Mouse (Mus musculus) liver, embryonic 14.5 days (tissue): ENCODE measurements around the gene Sytl1. TPM values are rescaled to one million over a fixed set of nuclear protein-coding genes. Genes with fewer than 3 reads are reported as not detected.
A peak's percentile ranks its signal among the peaks of the same experiment; 100 is the strongest.

Experiments used
- ATAC-seq: fragments of 200-750 bp; cut with Nextera tagmentation; 2 replicates; pipeline ENCODE4 v1.8.0; 2017; ENCODE audit warnings: moderate number of reproducible peaks, mild to moderate bottlenecking, moderate library complexity; ENCODE audit not compliant: insufficient read depth
- DNase-seq, 3 experiments: peaks; one replicate each; pipeline ENCODE4 v3.0.0-alpha.2; 2012 to 2013; ENCODE audit warnings: low read depth in 3 of 3, low spot score in 3 of 3
- H3K27ac ChIP-seq: fragments of 300-500 bp; sonication (generic); 2 replicates; pipeline ENCODE4 v1.5.1; 2014; ENCODE audit warnings: moderate library complexity, mild to moderate bottlenecking, control low read depth, inconsistent platforms
- H3K27me3 ChIP-seq: fragments of 300-500 bp; sonication (generic); 2 replicates; pipeline ENCODE4 v1.6.1; 2014; ENCODE audit warnings: mild to moderate bottlenecking, low read length, moderate library complexity; ENCODE audit not compliant: control insufficient read depth, insufficient read depth
- H3K36me3 ChIP-seq: fragments of 300-500 bp; sonication (generic); replicated peaks from 2 replicates; pipeline ENCODE4 v1.6.1; 2014; ENCODE audit warnings: low read depth; ENCODE audit not compliant: control insufficient read depth, insufficient read depth
- H3K4me1 ChIP-seq, 2 experiments: fragments of 200-500 bp in 1 of 2; fragments of 300-500 bp in 1 of 2; sonication (generic) in 1 of 2; replicated peaks; 2 replicates each; pipeline ENCODE4 v1.6.1; 2012 to 2014; ENCODE audit warnings: antibody characterized with exemption in 1 of 2, inconsistent platforms in 1 of 2, low read length in 1 of 2; ENCODE audit not compliant: control insufficient read depth in 2 of 2, insufficient read depth in 2 of 2
- H3K4me2 ChIP-seq: fragments of 300-500 bp; sonication (generic); 2 replicates; pipeline ENCODE4 v1.6.1; 2014; ENCODE audit warnings: low read depth, mild to moderate bottlenecking, control low read depth, moderate library complexity
- H3K4me3 ChIP-seq, 2 experiments: fragments of 200-500 bp in 1 of 2; fragments of 300-500 bp in 1 of 2; sonication (generic) in 1 of 2; 2 replicates each; pipeline ENCODE4 v1.5.1; 2012 to 2014; ENCODE audit warnings: low read depth in 2 of 2, low read length in 2 of 2, mild to moderate bottlenecking in 2 of 2, control low read depth in 1 of 2, inconsistent platforms in 1 of 2, moderate library complexity in 1 of 2; ENCODE audit not compliant: insufficient read depth in 1 of 2
- H3K9ac ChIP-seq: fragments of 300-500 bp; sonication (generic); replicated peaks from 2 replicates; pipeline ENCODE4 v1.6.1; 2014; ENCODE audit warnings: mild to moderate bottlenecking, control low read depth, moderate library complexity
- H3K9me3 ChIP-seq: fragments of 300-500 bp; sonication (generic); 2 replicates; pipeline ENCODE4 v1.6.1; 2016; ENCODE audit warnings: low read length, mixed read lengths; ENCODE audit not compliant: control insufficient read depth
- CTCF ChIP-seq: IDR thresholded peaks from 2 replicates; pipeline ENCODE4 v1.5.1; 2016; ENCODE audit warnings: antibody characterized with exemption, low read depth, control low read depth
- EP300 ChIP-seq: IDR thresholded peaks from 2 replicates; pipeline ENCODE4 v1.6.1; 2016; ENCODE audit warnings: antibody characterized with exemption, low read depth
- WGBS: fragments of 180-500 bp; shearing (Covaris S2); extraction: QIAGEN DNeasy Blood & Tissue Kit; methylation state at CpG from one replicate; pipeline ENCODE4 v1.1.7; 2014; ENCODE audit not compliant: insufficient replicate concordance; 5-methylcytosine and 5-hydroxymethylcytosine counted together
- polyA plus RNA-seq, 2 experiments: library from polyadenylated mRNA; depleted of rRNA in 1 of 2; stranded (reverse) in 1 of 2; unstranded in 1 of 2; fragments of >200 nt; fragmentation: Nextera tagmentation in 1 of 2; extraction: Ambion mirVana in 1 of 2; gene quantifications; 2 replicates each; pipeline versions ENCODE4 v1.2.1 to v1.2.3; 2012 to 2014

Gene Sytl1
- polyA plus RNA-seq, 2 experiments, result 0.48 to 0.52 TPM

GRCm38 (mm10) chr4:133265297-133265696, 2.4 kb upstream of the Sytl1 start:
- TF ChIP-seq EP300 (no peak), CTCF (no peak)
- Histone ChIP-seq H3K36me3 (peaks cover 36% of the 10 kb centered on the region), H3K9me3 (no peaks in the 10 kb centered on the region), H3K4me2 (no peak overlapping the region), H3K4me3 (no peak overlapping the region), H3K27me3 (no peaks in the 10 kb centered on the region), H3K4me1 (no peaks in the 10 kb centered on the region; a peak in 1 of 4 replicates), H3K9ac (no peak overlapping the region), H3K27ac (no peak overlapping the region)
- DNase-seq (no peak), ATAC-seq (no peak)
- WGBS, result 85% methylated on average over 3 of the region's 3 CpGs

GRCm38 (mm10) chr4:133264559-133264958, 1.6 kb upstream of the Sytl1 start:
- no peak for ATAC-seq

GRCm38 (mm10) chr4:133263756-133264155, 843 bp upstream of the Sytl1 start:
- Histone ChIP-seq H3K9me3 (no peaks in the 10 kb centered on the region), H3K27ac (no peak overlapping the region), H3K9ac (no peak overlapping the region), H3K4me3 (no peak overlapping the region), H3K36me3 (peaks cover 27% of the 10 kb centered on the region), H3K4me1 (no peaks in the 10 kb centered on the region; a peak in 1 of 4 replicates), H3K4me2 (no peak overlapping the region), H3K27me3 (no peaks in the 10 kb centered on the region)
- TF ChIP-seq EP300 (no peak), CTCF (no peak)
- DNase-seq (no peak), ATAC-seq (no peak)
- WGBS, result 66% methylated on average over 5 of the region's 5 CpGs

More at GRCm38 (mm10) chr4:133264559-133264958, 1.6 kb upstream of the Sytl1 start:
- H3K27me3 ChIP-seq, result no peaks in the 10 kb centered on the region
- no peaks in the 10 kb centered on the region for H3K9me3 ChIP-seq
- no peak overlapping the region for H3K4me3 ChIP-seq
- WGBS, result 74% methylated on average over 2 of the region's 2 CpGs
- TF ChIP-seq EP300, result no peak
- 0 out of 2 replicates have a peak, but pooled peaks have one; percentile 2 for TF ChIP-seq CTCF
- peaks cover 34% of the 10 kb centered on the region for H3K36me3 ChIP-seq
- no peak for DNase-seq
- H3K4me1 ChIP-seq, result no peaks in the 10 kb centered on the region; a peak in 1 of 4 replicates
- no peak overlapping the region for H3K4me2 ChIP-seq
- H3K27ac ChIP-seq, result no peak overlapping the region
- H3K9ac ChIP-seq, result no peak overlapping the region

GRCm38 (mm10) chr4:133262375-133262765, 543 bp downstream of the Sytl1 start:
- Histone ChIP-seq H3K27ac (no peak overlapping the region), H3K4me1 (no peaks in the 10 kb centered on the region; a peak in 1 of 4 replicates), H3K4me3 (no peak overlapping the region), H3K9ac (no peak overlapping the region), H3K9me3 (no peaks in the 10 kb centered on the region), H3K4me2 (no peak overlapping the region), H3K36me3 (peaks cover 14% of the 10 kb centered on the region), H3K27me3 (no peaks in the 10 kb centered on the region; the same call in 1 of the 2 replicates)
- no peak for DNase-seq
- TF ChIP-seq EP300 (no peak), CTCF (no peak)
- ATAC-seq, result no peak
- WGBS, result 45% methylated on average over 7 of the region's 7 CpGs

GRCm38 (mm10) chr4:133261641-133262374, 1.1 kb downstream of the Sytl1 start:
- H3K27ac ChIP-seq, result no peak overlapping the region
- peaks cover 9% of the 10 kb centered on the region for H3K36me3 ChIP-seq
- H3K9ac ChIP-seq, result no peak overlapping the region
- TF ChIP-seq EP300, result no peak
- TF ChIP-seq CTCF, result no peak
- ATAC-seq, result no peak
- DNase-seq, result no peak
- H3K9me3 ChIP-seq, result no peaks in the 10 kb centered on the region
- no peaks in the 10 kb centered on the region; a peak in 1 of 4 replicates for H3K4me1 ChIP-seq
- WGBS, result 47% methylated on average over 10 of the region's 10 CpGs
- H3K4me2 ChIP-seq, result no peak overlapping the region
- no peak overlapping the region for H3K4me3 ChIP-seq
- H3K27me3 ChIP-seq, result peaks cover 3% of the 10 kb centered on the region
